Mouse (Mus musculus): ENCODE measurements around the gene 4930523C07Rik. TPM values are rescaled to one million over a fixed set of nuclear protein-coding genes. Genes with fewer than 3 reads are reported as not detected.

Gene 4930523C07Rik
- polyA plus RNA-seq, 1 experiment from 2014 or later: 7.3 TPM

DNA sequence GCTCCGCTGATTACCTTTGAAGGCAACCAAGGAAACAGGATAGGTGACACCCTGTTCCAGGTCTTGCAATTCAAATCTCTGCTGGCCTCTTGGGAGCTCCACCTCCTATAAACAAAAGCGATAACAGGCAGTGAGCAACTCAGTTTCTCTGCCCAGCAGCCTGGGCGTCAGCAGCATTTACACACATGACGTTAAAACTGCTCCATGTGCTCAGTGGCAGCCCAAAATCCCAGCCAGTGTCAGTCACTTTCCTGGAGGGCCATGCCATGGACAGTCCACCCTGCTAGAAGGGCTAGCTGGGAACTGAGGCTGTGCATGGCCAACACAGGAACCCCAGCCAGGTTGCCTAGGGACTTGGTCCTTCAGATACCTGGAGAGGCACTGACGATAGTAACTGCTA lies 61.2 kb downstream of the 4930523C07Rik start:
- 65% methylated on average over 5 of the region's 5 CpGs for WGBS

DNA sequence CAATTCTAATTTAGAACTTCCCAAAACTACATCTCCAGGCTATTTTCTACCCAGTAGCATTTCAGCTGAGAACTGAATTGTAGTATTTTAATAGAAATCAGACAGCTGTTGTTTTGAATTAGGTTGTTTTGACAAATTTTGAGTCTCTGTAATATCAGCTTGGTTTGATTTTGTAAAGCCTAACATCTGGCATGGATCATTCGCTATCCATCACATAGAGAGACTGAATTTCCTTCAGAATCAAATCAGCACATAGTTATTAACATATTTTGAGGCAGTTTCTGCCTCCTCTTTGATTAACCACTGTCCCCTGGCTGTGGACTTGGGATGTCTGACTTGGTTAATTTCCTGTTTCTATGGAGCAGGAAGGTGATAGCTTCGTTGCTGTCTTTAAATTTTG lies 64.4 kb downstream of the 4930523C07Rik start:
- H3K27me3 ChIP-seq (replicated peaks; ENCODE audit: control insufficient read depth, insufficient read depth, low read length): no peaks in the 10 kb centered on the region
- no peak for ATAC-seq (replicated peaks; ENCODE audit: low FRiP score, low TSS enrichment, low read depth)

More for the DNA sequence above, 61.2 kb downstream of the 4930523C07Rik start:
- H3K27ac ChIP-seq (ENCODE audit: low read depth): no peak overlapping the region
- no peaks in the 10 kb centered on the region for H3K27me3 ChIP-seq (replicated peaks; ENCODE audit: control insufficient read depth, insufficient read depth, low read length)
- DNase-seq (ENCODE audit: low spot score): no peak
- no peaks in the 10 kb centered on the region for H3K9me3 ChIP-seq (ENCODE audit: control insufficient read depth, low read length)
- H3K9ac ChIP-seq (ENCODE audit: low read length): no peak overlapping the region
- H3K36me3 ChIP-seq (ENCODE audit: control insufficient read depth, insufficient read depth, low read length): no peaks in the 10 kb centered on the region
- no peak overlapping the region for H3K4me2 ChIP-seq (ENCODE audit: low read length)
- no peak overlapping the region for H3K4me3 ChIP-seq (ENCODE audit: low read depth, low read length)
- ATAC-seq (replicated peaks; ENCODE audit: low FRiP score, low TSS enrichment, low read depth): no peak
- H3K4me1 ChIP-seq (replicated peaks; ENCODE audit: control insufficient read depth, insufficient read depth, low read length): no peaks in the 10 kb centered on the region

DNA sequence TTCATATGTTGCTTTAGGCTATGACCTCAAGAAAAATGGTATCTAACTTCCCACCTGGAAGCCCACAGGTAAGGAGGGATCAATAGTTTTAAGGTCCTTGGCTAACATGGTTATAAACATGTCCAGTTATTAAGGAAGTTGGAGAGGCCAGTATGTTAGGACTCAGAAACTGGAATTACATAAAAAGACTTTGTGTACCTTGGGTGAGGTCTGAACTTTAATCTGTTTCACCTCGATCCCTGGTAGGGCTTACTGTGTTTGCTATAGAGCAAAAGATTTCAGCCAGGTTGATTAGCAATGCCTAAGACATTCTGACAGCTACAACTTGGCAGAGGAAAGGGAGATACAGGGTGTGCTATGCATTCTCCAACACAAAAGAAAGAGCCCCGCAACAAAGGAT lies 79.8 kb downstream of the 4930523C07Rik start:
- H3K36me3 ChIP-seq (ENCODE audit: control insufficient read depth, insufficient read depth, low read length): no peaks in the 10 kb centered on the region
- H3K27ac ChIP-seq (ENCODE audit: low read depth): no peak overlapping the region
- WGBS: 79% methylated on average over 2 of the region's 2 CpGs
- H3K4me2 ChIP-seq (ENCODE audit: low read length): no peak overlapping the region
- no peaks in the 10 kb centered on the region for H3K27me3 ChIP-seq (replicated peaks; ENCODE audit: control insufficient read depth, insufficient read depth, low read length)
- no peaks in the 10 kb centered on the region for H3K4me1 ChIP-seq (replicated peaks; ENCODE audit: control insufficient read depth, insufficient read depth, low read length)
- DNase-seq (ENCODE audit: low spot score) (no peak), ATAC-seq (replicated peaks; ENCODE audit: low FRiP score, low TSS enrichment, low read depth) (peak; percentile 75)
- no peaks in the 10 kb centered on the region for H3K9me3 ChIP-seq (ENCODE audit: control insufficient read depth, low read length)
- no peak overlapping the region for H3K4me3 ChIP-seq (ENCODE audit: low read depth, low read length)
- H3K9ac ChIP-seq (ENCODE audit: low read length): no peak overlapping the region

More for the DNA sequence above, 64.4 kb downstream of the 4930523C07Rik start:
- no peak for DNase-seq (ENCODE audit: low spot score)
- Histone ChIP-seq H3K9me3 (ENCODE audit: control insufficient read depth, low read length) (no peaks in the 10 kb centered on the region), H3K36me3 (ENCODE audit: control insufficient read depth, insufficient read depth, low read length) (no peaks in the 10 kb centered on the region), H3K4me2 (ENCODE audit: low read length) (no peak overlapping the region), H3K27ac (ENCODE audit: low read depth) (no peak overlapping the region), H3K4me1 (replicated peaks; ENCODE audit: control insufficient read depth, insufficient read depth, low read length) (no peaks in the 10 kb centered on the region), H3K4me3 (ENCODE audit: low read depth, low read length) (no peak overlapping the region), H3K9ac (ENCODE audit: low read length) (no peak overlapping the region)
- 83% methylated on average over 2 of the region's 2 CpGs for WGBS

Other genes with a start within 250 kb of the 4930523C07Rik start
- gene Tnn, start 109.2 kb downstream of the 4930523C07Rik start, polyA plus RNA-seq (2014; fragmentation: Nextera tagmentation; extraction: Ambion mirVana): 10.5 and 11.9 TPM in 2 replicates
- 262 and 276 TPM in 2 replicates for gene Mrps14, start 150.8 kb downstream of the 4930523C07Rik start, polyA plus RNA-seq (2014; fragmentation: Nextera tagmentation; extraction: Ambion mirVana)
- gene Cacybp, start 168.5 kb downstream of the 4930523C07Rik start, polyA plus RNA-seq (2014; fragmentation: Nextera tagmentation; extraction: Ambion mirVana): 235 TPM in 2 replicates

Data from intestine, embryonic 14.5 days (tissue).